Mouse (Mus musculus): ENCODE results near the gene Fam122c. TPM values are rescaled to one million over a fixed set of nuclear protein-coding genes. Genes with fewer than 3 reads are reported as not detected.
"Not testable (repeated sequence)": the region's sequence is repeated elsewhere in the genome, so short reads cannot be mapped to it uniquely, and the experiment has no call there.

Gene Fam122c
- polyA plus RNA-seq, 1 experiment from 2014 or later = not detected

DNA sequence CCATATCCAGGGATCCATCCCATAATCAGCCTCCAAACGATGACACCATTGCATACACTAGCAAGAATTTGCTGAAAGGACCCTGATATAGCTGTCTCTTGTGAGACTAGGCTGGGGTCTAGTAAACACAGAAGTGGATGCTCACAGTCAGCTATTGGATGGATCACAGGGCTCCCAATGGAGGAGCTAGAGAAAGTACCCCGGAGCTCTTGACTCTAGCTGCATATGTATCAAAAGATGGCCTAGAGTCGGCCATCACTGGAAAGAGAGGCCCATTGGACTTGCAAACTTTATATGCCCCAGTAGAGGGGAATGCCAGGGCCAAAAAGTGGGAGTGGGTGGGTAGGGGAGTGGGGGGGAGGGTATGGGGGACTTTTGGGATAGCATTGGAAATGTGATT, 1.6 kb upstream of the Fam122c start:
- H3K4me2 ChIP-seq; H3K27ac ChIP-seq; H3K27me3 ChIP-seq; H3K9me3 ChIP-seq (replicated peaks); H3K4me1 ChIP-seq; H3K36me3 ChIP-seq (ENCODE audit: poor library complexity, severe bottlenecking); H3K4me3 ChIP-seq; ATAC-seq; H3K9ac ChIP-seq: not testable (repeated sequence)
- 90% methylated on average over 3 of the region's 3 CpGs for WGBS

DNA sequence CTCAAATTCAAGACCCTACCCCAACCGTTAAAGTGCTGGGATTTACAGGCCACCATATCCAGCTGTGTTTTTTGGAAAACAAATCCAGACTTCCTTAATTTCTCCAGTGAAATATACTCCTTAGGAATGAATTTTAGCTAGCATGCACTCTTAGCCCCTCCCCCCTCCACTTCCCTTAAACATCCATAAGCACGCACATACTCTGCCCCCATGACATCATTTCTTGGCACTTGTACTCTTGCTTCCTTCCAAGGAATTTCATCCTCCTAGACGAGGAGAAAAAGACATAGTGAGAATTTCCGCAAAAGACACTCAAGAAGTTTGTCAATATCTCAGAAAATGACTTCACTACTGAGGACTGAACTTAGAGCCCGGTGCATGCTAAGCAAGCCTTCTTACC, 14.7 kb downstream of the Fam122c start:
- ATAC-seq = no peak
- 89% methylated on average over 5 of the region's 5 CpGs for WGBS

DNA sequence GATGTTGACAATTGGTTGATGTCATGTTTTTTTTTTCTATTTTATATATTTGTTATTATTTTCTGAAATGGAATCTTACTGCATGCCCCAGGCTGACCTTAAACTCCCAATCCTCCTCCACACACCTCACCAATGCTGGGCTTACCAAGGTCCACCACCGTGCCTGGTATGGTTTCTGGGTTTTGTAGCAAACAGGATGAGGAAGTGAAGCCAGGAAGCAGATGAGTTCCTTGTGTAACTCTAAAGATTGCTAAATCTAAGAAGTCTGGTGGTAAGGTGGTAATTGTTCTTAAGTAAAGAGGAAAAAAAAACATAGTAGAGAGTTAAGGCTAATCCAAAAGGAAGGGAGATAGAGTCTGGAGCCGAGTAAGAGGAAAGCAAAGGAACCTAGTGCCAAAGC, 47.3 kb downstream of the Fam122c start:
- Histone ChIP-seq H3K9ac (no peak overlapping the region), H3K4me3 (no peak overlapping the region), H3K9me3 (replicated peaks) (no peaks in the 10 kb centered on the region), H3K4me1 (no peaks in the 10 kb centered on the region), H3K27me3 (no peaks in the 10 kb centered on the region), H3K4me2 (no peak overlapping the region), H3K36me3 (ENCODE audit: poor library complexity, severe bottlenecking) (no peaks in the 10 kb centered on the region), H3K27ac (no peak overlapping the region)
- no peak for ATAC-seq
- WGBS = 56% methylated on average over 2 of the region's 2 CpGs

More for the DNA sequence above, 14.7 kb downstream of the Fam122c start:
- no peak overlapping the region for H3K4me2 ChIP-seq
- no peaks in the 10 kb centered on the region for H3K36me3 ChIP-seq (ENCODE audit: poor library complexity, severe bottlenecking)
- H3K4me1 ChIP-seq = no peaks in the 10 kb centered on the region
- H3K27ac ChIP-seq = no peak overlapping the region
- no peaks in the 10 kb centered on the region for H3K9me3 ChIP-seq (replicated peaks)
- no peak overlapping the region for H3K9ac ChIP-seq
- no peak overlapping the region for H3K4me3 ChIP-seq
- H3K27me3 ChIP-seq = no peaks in the 10 kb centered on the region

DNA sequence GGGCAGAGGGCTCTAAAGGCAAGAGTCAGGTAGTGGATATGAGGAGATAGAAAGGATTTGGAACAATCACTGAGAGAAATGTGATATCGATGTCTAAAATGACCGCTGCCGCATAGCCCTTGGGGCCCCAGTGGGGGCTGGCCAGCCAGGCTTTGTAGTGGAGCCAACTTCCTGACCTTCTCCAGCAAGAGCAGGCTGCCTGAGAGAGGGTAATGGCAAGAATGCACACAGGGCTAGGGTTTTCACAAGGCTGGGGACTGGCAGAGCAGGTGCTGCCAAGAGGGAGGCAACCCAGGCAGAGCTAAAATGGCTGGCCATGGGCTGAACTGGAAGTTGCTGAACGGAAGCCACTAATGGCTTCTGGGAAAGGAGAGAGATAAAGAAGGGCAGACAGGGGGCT, 47.9 kb downstream of the Fam122c start:
- no peaks in the 10 kb centered on the region for H3K9me3 ChIP-seq (replicated peaks)
- no peak overlapping the region for H3K9ac ChIP-seq
- H3K27ac ChIP-seq = no peak overlapping the region
- H3K27me3 ChIP-seq = no peaks in the 10 kb centered on the region
- H3K4me3 ChIP-seq = no peak overlapping the region
- no peak for ATAC-seq
- no peaks in the 10 kb centered on the region for H3K36me3 ChIP-seq (ENCODE audit: poor library complexity, severe bottlenecking)
- H3K4me2 ChIP-seq = no peak overlapping the region
- no peaks in the 10 kb centered on the region for H3K4me1 ChIP-seq
- WGBS = 88% methylated on average over 4 of the region's 4 CpGs

DNA sequence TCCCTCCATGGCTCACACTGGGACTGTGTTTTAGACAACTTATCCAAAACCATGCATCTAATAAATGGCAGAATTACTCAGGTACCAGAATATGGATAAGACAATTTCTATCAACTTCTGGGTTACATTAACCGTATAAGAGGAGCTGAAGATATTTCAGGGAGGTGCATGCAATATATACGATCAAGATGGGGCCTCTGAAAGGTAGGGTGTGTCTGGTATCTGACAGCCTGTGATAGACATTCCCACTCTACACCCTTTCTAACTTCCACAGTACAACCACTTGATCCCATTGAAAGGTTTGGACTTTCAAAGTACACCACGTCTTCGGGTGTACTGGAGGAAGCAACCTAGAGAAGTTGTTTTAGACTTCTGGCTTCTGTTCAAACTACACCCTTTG, 57.2 kb downstream of the Fam122c start:
- no peaks in the 10 kb centered on the region for H3K4me1 ChIP-seq
- 94% methylated on average over 4 of the region's 4 CpGs for WGBS
- H3K27ac ChIP-seq = no peak overlapping the region
- no peak overlapping the region for H3K4me2 ChIP-seq
- no peak for ATAC-seq
- H3K36me3 ChIP-seq (ENCODE audit: poor library complexity, severe bottlenecking) = no peaks in the 10 kb centered on the region
- no peak overlapping the region for H3K9ac ChIP-seq
- no peaks in the 10 kb centered on the region for H3K9me3 ChIP-seq (replicated peaks)
- H3K27me3 ChIP-seq = no peaks in the 10 kb centered on the region
- H3K4me3 ChIP-seq = no peak overlapping the region

DNA sequence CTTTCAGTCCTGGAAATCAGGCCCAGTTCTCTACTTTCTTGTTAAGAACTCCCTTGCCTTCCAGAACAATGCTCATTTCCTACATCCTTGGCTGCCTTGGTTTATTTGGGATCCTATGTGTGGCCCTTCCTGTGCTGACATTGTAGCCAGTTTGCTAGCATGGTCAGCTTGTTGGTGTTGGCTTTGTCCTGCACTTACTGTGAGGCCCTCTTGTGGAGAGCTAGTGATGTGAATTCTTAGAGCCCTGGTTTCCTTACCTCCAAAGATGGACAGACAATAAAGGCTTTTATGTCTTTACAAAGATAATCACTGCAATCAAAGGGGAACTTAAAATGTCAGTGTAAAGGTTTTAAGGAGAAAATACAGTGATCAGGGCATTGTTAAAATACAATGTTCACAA, 64.1 kb downstream of the Fam122c start:
- no peak overlapping the region for H3K9ac ChIP-seq

DNA sequence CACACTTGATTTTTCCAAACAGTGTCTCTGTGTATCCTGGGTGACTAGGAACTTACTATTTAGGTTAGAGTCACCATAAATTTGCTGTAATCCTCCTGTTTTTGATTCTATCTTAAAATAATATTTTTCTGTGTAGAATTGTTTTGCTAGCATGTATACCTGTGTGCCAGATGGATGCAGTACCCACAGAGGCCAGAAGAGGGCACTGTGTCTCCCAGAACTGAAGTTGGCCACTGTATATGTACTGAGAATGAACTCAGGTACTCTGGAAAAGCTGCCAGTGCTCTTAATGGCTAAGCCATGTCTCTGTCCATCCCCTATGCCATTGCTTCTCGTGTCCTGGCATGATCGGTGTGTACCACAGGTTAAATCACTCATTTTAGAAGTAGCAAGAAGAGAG, 68.3 kb downstream of the Fam122c start:
- Histone ChIP-seq H3K27me3 (no peaks in the 10 kb centered on the region), H3K4me1 (no peaks in the 10 kb centered on the region), H3K9me3 (replicated peaks) (no peaks in the 10 kb centered on the region), H3K27ac (no peak overlapping the region), H3K4me3 (no peak overlapping the region), H3K9ac (no peak overlapping the region), H3K4me2 (no peak overlapping the region), H3K36me3 (ENCODE audit: poor library complexity, severe bottlenecking) (peaks cover 3% of the 10 kb centered on the region; the same call in 1 of the 2 replicates)
- WGBS = 69% methylated on average over 2 of the region's 2 CpGs
- ATAC-seq = no peak

More for the DNA sequence above, 64.1 kb downstream of the Fam122c start:
- Histone ChIP-seq H3K36me3 (ENCODE audit: poor library complexity, severe bottlenecking) (no peaks in the 10 kb centered on the region), H3K4me3 (no peak overlapping the region), H3K4me2 (no peak overlapping the region), H3K4me1 (no peaks in the 10 kb centered on the region), H3K9me3 (replicated peaks) (no peaks in the 10 kb centered on the region), H3K27ac (no peak overlapping the region), H3K27me3 (no peaks in the 10 kb centered on the region)
- no peak for ATAC-seq

DNA sequence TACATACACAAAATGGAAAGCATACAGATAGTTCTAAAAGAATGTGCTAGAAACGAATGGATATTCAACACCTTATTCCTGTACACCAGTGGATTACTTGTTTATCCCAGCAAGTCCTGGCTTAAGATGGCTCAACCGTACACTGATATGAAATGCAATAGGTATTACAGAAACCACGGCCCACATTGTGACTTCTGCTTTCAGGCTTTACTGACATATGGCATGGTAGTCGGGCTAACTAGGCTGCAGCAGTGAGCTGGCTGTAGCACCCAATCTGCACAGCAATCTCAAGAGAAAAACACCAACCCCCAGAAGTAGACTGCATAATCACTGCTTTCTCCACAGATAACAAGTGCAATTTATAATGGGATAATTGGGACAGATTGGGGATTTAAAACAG, 75.2 kb downstream of the Fam122c start:
- 94% methylated on average over 4 of the region's 4 CpGs for WGBS
- Histone ChIP-seq H3K27me3 (no peaks in the 10 kb centered on the region), H3K4me3 (no peak overlapping the region), H3K27ac (no peak overlapping the region), H3K4me1 (no peaks in the 10 kb centered on the region), H3K4me2 (no peak overlapping the region), H3K9me3 (replicated peaks) (no peaks in the 10 kb centered on the region), H3K36me3 (ENCODE audit: poor library complexity, severe bottlenecking) (peaks cover 23% of the 10 kb centered on the region), H3K9ac (no peak overlapping the region)
- no peak for ATAC-seq

DNA sequence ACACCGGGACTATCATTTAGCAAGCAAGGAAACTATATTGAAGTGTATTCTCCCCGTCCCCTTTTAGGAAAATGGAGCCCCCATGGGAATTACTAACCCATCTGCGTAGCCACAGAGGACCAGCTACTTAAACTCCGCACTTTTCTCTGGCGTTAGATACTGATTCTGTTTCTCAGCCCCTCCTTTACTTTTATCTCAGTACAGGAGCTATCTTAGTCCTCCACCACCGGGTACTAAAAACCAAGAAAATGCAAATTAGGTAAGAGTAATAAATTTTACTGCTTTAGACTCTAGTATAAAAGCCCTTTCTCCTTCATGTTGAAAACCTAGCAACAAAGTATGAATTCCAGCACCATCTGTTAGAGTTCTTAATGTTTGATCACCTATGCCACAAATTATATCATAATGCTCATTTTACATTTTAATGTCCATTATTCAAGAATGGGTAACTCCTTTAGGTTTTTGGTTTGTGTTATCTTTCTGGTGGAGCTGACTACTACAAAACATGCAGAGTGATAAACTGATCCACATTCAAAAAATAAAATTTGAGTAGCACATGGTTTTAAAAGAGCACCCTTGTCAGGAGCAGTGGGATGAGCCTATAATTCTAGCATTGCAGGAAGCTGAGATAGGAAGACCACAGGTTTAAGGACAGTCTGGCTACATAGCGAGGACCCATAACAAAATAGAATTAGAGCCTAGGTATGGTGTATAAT, 91.6 kb downstream of the Fam122c start:
- H3K9me3 ChIP-seq (replicated peaks) = no peaks in the 10 kb centered on the region
- H3K36me3 ChIP-seq (ENCODE audit: poor library complexity, severe bottlenecking) = no peaks in the 10 kb centered on the region
- peaks cover 5% of the 10 kb centered on the region; the same call in 1 of the 2 replicates for H3K4me1 ChIP-seq
- H3K27me3 ChIP-seq = no peaks in the 10 kb centered on the region
- 89% methylated on average over 7 of the region's 7 CpGs for WGBS
- no peak overlapping the region for H3K27ac ChIP-seq
- no peak overlapping the region for H3K4me3 ChIP-seq
- no peak overlapping the region for H3K9ac ChIP-seq
- H3K4me2 ChIP-seq = no peak overlapping the region
- no peak for ATAC-seq

DNA sequence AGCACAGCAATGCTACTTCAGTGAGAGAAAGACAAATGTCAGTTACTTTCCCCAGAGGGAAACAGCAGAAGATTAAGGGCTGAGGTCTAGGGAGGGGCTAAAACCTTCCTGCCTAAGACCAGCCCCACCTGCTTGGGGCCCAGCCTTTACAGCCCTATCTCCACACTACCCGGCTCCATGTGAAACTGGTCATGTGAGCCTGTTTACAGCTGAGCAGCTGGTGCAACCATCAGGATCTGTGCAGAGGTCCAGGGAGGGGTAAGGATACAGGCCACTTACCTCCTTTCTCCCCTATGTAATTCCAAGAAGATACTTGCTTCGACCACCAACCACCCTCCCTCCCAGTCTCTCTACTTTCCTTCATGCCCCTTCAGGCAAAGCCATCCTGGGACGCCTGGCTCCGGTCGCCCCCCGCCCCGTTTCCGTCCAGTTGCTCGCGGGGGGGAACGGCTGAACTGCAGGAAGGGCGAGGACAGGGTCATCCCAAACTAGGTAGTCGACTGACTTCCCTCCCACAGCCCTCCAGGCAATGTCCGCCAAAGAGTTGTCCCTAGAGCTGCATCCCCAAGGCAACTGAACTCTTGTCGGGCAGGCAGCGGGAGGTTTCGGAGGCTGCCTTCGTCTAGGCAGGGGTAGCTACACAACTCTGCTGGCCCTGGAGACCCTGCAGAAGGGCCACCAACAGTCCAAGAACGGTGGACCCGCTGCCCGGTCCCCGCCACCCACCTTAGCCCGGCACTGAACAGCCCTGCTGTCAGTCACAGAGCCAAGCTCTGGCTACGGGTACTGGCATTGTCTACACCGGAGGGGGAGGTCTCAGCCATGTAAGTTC, 96.5 kb downstream of the Fam122c start:
- H3K4me1 ChIP-seq = peaks cover 5% of the 10 kb centered on the region; the same call in 1 of the 2 replicates
- 21% methylated on average over 25 of the region's 25 CpGs for WGBS
- H3K4me2 ChIP-seq = peak overlapping the region; percentile 62
- ATAC-seq = peak; percentile 87
- H3K27me3 ChIP-seq = no peaks in the 10 kb centered on the region
- H3K9me3 ChIP-seq (replicated peaks) = no peaks in the 10 kb centered on the region
- H3K27ac ChIP-seq = peak overlapping the region; percentile 76
- no peaks in the 10 kb centered on the region for H3K36me3 ChIP-seq (ENCODE audit: poor library complexity, severe bottlenecking)
- H3K4me3 ChIP-seq = peak overlapping the region; percentile 58
- peak overlapping the region; percentile 81 for H3K9ac ChIP-seq

DNA sequence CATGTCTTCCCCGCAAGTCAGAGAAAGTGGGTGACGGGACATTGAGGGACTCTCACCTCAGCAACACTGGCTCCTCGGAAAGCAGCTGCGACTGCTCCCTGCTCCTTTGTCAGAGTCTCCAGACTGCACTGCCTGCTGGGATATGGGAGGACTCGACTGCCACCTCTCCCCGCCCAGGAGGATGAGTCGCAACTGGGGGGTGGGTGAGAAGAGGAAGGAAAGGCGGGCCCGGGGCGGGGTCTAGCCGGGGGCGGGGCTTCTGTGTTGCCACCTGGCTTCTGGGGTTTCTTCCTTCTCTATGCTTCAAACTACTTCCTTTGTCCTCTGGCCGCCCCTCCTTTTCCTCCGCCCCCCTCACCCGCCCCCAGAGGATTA, 97.1 kb downstream of the Fam122c start, which contains the start of gene Mospd1:
Gene Mospd1 (minus strand): TSS at position 137 of the 375 bp plus-strand sequence.
- H3K27me3 ChIP-seq = no peaks in the 10 kb centered on the region
- peak within 1 kb of the TSS; percentile 81 for H3K9ac ChIP-seq
- peak within 1 kb of the TSS; percentile 58 for H3K4me3 ChIP-seq
- H3K4me1 ChIP-seq = peaks cover 5% of the 10 kb centered on the region; the same call in 1 of the 2 replicates
- peak; percentile 98 for ATAC-seq
- H3K27ac ChIP-seq = peak within 1 kb of the TSS; percentile 76
- WGBS = 16% methylated on average over 13 of the region's 15 CpGs
- no peaks in the 10 kb centered on the region for H3K36me3 ChIP-seq (ENCODE audit: poor library complexity, severe bottlenecking)
- H3K4me2 ChIP-seq = peak within 1 kb of the TSS; percentile 62
- no peaks in the 10 kb centered on the region for H3K9me3 ChIP-seq (replicated peaks)
